Mouse (Mus musculus): Measurements from ENCODE around the gene Pgap1. TPM values are rescaled to one million over a fixed set of nuclear protein-coding genes. Genes with fewer than 3 reads are reported as not detected.

Gene Pgap1
- polyA plus RNA-seq, 1 experiment from 2014 or later, result 6.2 TPM

Other genes with a start within 250 kb of the Pgap1 start
- 35.2 and 35.5 TPM in 2 replicates for gene Gtf3c3, start 118.7 kb downstream of the Pgap1 start, polyA plus RNA-seq (2016; fragmentation: Nextera tagmentation; extraction: Ambion mirVana)

Data from embryonic facial prominence, embryonic 10.5 days (tissue).